Mouse (Mus musculus) T-helper 1 cell (primary cell): Measurements from ENCODE around the gene Map3k12.

Experiments
- in situ Hi-C: fragments of 300-600 bp; cut with MboI, MseI; formaldehyde crosslinking; loops from one replicate; pipeline ENCODE4 v1.15.1; 2025; ENCODE audit warnings: high pct_unique_total_duplicates

The Map3k12 gene

DNA sequence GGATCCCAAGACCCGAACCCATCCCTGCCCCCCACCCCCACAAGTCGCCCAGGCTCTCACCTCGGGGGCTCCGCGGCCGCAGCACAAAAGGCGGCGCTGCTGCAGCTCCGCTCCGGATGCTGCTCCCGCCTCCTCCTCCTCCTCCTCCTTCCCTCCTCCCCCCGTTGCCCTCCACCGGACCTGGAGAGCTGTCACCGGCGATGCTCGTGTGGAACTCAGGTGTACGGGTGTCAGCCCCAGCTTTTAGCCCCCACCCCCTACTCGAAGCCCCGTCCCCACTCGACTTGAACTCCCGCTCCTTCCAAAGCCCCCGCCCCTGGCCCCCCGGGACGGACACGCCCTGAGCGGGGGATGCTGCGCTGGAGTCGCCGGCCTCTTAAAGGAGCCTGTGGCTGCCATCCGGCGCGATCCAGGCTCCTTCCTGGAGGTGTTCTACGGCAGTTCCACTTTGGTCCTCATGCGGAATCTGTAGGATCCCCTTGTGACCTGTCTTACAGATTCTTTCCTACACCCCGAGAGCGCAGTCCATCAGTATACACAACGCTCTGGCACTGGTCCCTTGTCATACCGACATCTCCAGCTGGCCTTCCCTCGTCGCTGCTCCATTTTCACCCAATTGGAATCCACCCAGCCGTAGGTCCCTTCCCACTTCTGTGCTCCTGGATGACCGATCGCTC lies at the start of gene Map3k12:
Map3k12 (minus strand) TSS at position 337 of the 677 bp plus-strand sequence.
- in situ Hi-C loops = loop anchor here (5.0 kb wide), 1 partner anchor 45 kb away; the partner anchor contains the start of gene Pcbp2

DNA sequence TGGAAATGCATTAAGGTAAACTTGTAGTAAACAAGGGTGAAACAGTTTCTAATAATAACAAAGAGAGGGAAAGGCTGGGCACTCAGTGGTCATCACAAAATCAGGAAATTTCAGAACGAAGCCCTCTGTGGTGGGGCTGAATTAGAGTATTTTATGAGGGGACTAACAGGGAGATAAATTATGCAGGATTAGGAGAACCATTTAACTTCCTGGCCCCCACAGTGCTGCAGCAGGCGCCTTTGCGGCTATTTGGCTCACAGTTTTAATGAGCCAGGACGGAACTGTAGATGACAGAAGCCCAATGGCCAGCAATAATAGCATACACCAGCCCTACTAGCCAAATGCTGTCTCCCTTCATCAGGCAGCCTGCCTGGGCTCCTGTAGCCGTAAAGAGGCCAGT lies 46.8 kb upstream of the Map3k12 start:
- in situ Hi-C loops = loop anchor here (5.0 kb wide), 1 partner anchor 64 kb away; the partner anchor contains the start of genes Atf7 and Gm28047

DNA sequence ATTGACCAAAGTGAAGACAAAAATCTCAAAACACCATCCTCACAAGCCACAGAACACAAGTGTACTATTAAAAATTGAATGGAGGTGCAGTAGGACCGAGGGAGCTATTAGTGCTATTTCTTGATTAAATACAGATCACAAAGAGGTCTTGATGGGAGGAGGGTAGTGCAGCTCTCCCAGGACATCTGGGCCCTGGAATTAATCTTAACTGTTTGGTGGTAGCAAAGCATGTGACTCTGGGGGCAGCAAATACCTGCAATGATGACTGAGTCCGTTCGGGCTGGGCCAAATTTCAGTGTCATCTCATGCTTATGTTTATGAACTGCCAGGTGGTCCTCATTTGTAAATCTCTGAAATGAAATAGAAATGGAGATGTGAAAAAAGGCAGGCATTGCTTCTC lies 46.2 kb upstream of the Map3k12 start:
- in situ Hi-C loops = loop anchor here (5.0 kb wide), 1 partner anchor 64 kb away; the partner anchor contains the start of genes Atf7 and Gm28047

DNA sequence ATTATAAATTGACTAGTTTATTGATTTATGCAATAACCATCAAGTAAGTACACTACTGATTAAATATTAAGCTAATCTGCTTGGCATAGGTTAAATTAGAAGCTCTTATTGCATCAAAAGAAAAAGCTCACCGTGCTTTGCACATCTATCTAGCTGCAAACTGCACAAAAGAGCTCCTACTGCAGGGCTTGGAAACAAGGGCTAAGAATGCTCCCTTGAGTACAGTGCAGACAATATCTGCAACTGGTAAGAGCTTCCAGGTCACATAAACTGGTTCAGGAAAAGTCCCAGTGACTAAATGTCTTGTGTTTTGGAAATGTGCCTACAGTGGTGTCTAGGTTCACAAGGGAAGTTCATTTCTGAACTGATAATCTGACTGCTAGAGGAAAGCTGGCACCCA lies 45.6 kb upstream of the Map3k12 start:
- in situ Hi-C loops = loop anchor here (5.0 kb wide), 1 partner anchor 65 kb away; the partner anchor contains the start of genes Atf7 and Gm28047

DNA sequence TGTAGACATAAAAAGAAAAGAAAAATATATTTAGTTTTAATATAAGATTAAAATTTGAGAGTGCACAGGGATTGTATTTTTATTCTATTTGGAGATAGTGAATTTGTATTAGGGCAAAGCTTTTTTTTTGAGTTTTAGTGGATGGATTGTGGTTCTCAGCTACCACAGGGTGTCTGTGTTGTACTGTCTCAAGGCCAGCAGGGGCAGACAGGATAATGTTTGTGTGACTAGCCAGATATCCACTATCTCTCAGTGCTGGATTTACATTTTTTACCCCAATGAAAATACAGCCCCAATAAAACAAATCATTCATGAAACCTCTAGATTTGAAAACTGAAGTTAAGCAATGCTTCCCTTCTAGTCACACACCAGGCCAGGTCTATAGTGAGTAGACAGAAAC lies 40.7 kb upstream of the Map3k12 start:
- in situ Hi-C loops = no loop called here

DNA sequence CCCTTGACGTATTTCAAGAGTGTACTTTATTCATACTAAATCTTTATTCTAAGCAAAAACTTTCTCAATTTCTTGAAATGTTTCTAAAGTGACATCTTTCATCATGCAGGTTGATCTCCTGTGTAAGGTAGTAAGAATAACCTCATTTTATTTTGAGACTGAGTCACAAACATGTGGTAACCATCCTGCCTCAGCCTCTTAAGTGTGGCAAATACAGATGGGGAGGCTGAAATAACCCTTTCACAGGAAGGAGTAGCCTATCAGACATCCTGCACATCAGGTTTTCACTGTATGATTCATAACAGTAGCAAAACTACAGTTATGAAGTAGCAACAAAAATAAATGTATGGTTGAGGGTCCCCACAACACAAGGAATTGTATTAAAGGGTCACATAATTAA lies 38.7 kb upstream of the Map3k12 start:
- in situ Hi-C loops = no loop called here

DNA sequence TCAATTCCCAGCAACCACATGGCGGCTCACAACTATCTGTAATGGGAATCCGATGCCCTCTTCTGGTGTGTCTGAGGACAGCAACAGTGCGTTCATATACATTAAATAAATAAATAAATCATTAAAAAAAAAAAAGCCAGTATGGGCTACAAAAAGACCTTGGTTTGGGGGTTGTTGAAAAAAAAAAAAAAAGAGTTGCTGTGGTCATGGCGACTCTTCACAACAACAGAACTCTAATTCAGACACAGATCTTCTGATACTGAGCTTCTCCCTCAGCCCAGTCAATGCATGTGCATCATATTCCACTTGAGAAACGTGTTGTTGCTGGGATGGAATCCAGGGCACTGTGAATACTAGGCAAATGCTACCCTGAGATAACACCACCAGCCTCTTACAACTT lies 35.7 kb upstream of the Map3k12 start:
- in situ Hi-C loops = no loop called here

DNA sequence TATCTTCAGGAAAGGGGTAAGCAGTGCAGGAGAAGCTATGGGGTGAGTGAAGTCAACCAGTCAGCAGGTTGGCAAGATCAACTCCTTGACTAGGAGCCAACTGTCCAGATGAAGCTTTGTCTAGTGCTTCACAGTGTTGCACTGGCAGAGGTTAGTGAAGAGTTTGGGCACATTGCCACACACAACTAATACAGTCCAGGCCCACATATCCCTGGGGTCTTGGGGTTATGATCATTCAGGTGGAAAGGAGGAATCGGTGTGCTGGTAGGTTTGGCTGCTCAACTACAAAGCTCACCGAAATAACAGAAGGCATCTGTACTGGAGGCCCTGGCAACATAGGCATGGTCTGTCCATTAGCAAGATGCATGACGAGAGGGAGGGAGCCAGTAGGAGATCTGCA lies 30.6 kb upstream of the Map3k12 start:
- in situ Hi-C loops = no loop called here

DNA sequence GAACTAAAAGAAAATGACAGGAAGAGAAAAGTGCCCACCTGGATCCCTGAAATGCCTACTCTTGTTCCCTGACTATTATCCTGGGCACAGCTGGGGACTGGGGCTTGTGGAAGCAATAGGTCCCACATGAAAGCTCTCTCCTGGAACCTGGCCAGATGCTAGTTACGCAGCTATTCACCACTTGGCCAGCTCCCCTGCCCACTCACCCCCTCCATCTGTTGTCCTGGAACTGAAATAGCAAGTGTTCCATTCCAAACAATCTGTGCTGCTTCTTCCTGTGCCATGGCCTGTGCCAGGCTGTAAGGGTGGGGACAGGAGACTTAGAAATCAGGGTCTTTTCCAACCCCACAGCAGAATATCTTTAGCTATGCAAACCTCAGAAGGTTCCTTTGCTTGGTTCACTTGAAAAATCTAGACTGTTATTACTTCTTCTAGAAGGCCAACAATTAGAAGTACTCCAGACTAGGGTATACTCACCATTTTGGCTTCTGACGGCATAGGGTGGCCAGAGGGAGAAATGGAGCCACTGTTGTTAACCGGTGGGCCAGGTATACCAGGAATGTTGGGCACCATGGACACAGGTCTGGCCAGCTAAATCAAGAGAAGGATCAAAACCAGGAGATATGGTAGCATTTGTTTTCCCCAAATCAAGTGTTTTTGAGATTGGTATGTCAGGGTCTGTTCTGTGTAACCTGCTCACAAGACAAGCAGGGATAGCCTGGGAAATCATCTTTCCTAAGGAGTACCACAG lies 30.0 kb upstream of the Map3k12 start:
- in situ Hi-C loops = no loop called here

DNA sequence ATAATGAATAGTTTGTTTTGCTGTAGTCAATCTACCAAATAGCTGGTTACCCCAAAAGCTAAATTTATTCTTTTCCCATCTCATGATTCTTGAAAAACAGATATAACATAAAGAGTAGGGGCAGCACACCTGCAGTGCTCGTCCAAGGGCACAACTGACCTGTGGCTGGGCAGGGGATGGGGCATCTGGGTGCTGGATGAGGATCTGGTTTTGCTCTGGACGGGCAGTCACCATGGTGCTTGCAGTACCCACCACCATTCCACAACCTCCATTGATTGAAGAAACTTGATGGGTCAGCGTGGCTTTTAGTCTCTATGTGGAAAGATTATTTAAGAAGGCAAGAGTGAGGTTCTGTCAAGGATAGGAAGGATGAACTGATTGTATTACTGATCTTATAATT lies 29.4 kb upstream of the Map3k12 start:
- in situ Hi-C loops = no loop called here

DNA sequence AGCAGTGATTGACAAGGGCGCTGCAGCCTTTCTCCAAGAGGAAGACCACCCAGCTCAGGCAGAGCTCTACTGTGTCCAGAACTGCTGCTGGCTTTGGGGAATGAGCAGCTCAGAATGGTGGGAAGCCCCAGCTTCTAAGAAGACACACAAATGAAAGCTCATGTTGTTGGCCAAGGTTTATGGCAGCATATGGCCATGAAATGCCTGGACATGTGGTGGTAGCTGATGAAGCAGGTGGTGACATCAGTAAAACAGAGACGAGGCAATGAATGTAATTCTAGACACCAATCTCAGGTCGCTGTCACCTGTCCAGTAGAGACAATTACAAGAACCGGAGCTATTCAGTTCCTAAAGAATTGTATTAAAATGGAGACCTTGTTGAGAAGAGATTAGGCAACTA lies 27.9 kb upstream of the Map3k12 start:
- in situ Hi-C loops = no loop called here

DNA sequence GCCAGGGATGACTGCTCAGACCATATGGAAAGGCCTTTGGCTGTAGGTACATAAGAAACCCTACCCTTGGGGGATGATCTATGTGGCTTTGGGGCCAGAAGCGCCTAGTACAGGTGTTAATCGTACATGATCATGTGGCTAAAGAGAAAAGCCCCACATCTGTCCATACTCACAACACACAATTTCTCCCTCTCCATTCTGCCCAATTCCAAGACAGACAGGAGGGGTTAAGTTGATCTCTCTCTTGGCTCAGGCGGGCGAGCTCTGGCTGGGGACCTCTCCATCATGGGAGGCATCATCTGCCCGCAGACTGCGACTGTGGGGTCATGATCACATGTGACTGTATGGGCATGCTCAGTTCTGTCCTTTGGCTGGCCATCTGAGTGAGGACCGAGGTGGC lies 17.1 kb upstream of the Map3k12 start:
- in situ Hi-C loops = no loop called here

DNA sequence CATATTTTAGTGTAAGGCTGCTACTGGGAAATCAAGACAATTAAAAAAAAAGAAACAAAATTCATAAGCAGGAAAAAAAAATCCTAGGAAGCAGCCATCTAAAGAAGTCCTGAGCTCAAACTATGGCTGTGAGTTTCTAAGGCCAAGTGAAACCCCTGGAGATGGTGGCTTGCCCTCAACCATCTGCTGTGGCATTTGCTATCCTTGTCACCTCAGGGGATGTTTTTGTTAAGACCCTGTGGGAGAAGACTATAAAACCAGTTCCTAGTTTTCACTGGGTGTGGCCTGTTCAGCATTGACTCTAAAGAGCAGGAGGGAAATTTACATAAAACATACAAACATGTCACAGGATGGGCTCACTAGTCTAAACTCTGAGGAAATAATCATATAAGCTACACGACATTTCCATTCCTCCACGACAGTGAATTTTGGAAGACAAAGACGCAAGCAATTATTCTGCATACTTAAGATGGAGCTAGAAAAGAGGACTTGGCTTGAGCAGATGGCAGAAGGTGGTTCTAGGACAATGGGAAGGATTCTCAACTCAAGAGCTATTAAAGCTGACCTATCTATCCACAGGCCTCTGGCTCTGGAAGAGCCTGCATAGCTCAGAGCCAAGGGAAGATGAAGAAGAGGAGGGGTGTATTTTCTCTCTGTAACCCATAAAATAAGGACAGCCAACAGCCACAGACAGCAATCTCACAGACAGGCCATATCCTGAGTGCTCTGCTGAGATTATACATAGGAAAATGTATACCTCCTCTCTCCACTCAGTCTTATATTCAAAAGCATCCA lies 15.4 kb upstream of the Map3k12 start:
- in situ Hi-C loops = no loop called here

DNA sequence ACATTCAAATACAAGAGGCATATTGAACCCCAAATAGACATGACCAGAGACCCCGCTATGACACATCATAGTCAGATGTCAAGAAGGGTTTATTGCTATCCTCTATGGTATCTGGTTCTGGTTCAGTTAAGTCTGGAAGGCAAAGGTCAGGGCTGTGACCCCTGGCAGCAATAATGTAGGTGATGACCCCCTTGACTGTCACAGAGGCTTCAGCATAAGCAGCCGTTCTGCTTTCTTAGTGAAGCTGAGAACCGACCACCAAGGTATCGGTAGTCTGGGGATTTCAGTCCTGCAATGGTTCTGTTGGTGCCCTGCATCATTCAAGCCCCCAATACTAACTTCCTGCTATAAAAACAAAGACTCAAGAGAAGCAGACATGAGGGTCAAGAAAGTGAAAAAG lies 14.7 kb upstream of the Map3k12 start:
- in situ Hi-C loops = no loop called here

DNA sequence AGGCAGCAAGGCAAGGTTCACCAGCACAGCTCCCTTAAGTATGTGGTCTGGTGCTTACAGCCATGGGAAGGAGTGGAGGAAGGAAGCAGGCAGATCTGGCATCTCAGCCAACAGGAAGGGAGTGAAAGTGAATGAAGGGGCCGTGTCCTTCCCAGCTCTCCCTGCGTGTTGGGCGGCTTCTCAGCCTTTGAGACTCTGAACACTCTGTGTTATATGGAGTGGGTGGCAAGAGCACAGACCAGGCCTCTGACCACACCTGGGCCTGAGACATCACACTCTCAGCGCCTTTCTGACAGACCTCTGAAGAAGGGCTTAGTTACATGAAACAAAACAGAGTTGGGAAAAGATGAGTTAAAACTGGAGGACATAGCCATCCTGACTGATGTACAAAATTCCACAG lies 13.7 kb upstream of the Map3k12 start:
- in situ Hi-C loops = no loop called here

DNA sequence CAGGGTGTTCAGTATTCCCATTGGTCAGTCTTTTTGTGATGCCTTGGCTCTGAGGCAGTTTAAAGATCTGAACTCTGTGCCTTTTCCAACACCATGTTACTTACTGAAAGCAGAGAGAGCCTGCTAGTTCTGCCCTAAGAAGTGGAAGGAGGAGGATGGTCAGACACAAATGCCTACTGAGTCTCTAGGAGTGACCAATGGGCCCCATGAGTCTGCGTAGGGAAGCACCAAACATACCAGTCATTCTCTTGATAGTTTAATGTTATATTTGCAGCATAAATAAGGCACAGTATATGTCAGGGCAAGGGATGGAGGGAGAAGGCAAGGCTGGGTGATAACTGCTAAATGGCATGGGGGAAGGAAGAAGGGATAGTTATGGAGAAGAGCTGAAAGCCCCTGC lies 11.5 kb upstream of the Map3k12 start:
- in situ Hi-C loops = no loop called here

DNA sequence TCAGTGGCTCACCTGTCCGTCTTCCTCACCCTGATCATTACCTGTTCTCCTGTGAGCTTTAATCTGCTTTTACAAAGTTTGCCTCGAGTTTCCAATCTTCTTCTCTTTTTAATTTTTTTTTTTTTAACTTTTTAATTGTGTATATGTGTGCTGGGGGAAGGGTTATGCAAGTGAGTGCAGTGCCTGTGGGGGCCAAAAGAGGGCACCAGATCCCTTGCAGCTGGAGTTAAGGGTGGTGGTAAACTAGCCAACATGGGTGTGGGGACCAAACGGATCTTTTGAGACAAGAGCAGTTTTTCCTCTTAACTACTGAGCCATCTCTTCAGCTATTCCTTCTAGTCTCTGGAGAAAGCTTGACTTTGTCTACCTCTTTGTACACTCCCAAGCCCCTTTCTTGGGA lies 11.1 kb upstream of the Map3k12 start:
- in situ Hi-C loops = no loop called here

DNA sequence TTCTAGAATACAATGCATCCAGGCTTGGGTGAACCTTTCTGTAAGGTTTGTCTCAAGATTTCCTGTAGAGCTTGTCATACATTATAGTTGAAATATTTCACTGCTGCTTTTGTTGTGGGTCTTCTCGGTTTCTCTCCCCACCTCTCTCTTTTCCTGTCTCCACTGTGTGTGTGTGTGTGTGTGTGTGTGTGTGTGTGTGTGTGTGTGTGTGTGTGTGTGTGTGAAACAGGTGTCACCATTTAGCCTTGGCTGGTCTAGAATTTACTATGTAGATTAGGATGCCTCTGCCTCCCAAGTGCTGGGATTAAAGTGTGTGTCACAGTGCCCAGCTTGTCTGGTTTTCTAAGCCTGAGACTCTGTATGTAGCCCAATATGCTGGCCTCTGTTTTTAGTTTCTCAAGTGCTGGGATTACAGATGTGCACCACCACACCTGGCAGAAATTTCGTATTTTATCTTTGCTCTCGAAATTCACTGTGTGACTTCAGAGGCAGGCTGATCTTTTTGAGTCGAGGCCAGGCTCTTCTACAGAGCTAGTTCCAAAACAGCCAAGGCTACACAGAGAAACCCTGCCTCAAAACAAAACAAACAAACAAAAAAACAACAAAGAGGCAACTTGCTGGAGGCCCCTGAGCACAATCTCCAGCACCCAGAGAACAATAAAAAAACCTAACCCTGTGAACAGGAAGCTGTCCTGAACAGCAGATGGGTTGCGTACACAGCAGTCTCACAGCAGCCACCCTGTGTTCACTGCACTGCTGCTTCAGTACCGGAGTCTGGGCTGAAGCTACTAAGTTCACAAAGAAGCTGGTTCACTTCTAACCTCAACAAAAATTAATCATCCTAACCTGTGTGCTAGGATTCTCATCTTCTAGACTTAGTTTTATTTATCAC lies 9.5 kb upstream of the Map3k12 start:
- in situ Hi-C loops = no loop called here

DNA sequence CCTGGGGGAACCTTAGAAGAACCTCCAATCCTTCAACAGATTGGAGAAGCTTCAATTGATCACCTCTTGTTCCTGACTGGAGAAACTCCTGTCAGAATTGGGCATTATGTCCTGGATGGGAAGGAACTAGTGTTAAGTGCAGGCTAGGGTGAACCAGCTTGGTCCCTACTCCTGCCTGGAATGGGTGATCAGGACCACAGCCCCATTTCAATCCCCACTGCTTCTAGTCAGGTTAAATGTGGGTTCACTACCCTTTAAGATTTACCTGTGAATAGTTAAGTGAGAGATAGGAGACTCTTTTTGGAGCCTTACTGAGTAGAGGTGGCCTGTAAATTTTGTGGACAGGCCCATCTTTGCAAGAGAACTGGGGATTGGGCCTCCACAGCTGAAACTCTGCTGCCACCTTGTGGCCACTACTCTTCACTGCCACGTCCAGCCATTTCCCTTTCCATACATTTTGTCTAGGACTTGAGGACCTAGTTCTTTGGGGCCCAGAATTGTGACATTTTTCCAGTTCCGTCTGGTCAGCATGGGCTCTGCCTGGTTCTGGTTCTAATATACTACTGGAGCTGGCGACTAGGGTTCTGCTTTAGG lies 8.1 kb upstream of the Map3k12 start, which contains the start of gene Npff:
Npff (minus strand) TSS at position 51 of the 594 bp plus-strand sequence.
- in situ Hi-C loops = no loop called here

DNA sequence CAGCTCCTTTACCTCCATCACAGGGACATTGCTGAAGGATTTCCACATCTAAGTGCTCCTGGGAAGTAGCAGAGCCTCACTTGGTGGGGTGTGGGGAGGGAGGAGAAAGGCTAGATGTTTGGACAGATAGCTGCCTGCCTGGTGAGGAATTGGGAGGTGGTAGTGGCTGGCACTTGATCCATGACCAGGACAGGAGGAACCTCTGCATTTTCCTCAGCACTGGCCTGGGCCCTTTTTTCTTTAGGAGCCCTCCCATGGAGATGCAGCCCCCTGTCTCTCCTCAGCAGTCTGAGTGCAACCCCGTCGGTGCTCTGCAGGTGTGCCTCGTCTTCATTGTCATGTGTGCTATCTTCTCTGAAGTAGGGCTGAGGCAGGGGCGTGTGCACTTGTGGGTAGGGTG lies 4.6 kb upstream of the Map3k12 start:
- in situ Hi-C loops = no loop called here

DNA sequence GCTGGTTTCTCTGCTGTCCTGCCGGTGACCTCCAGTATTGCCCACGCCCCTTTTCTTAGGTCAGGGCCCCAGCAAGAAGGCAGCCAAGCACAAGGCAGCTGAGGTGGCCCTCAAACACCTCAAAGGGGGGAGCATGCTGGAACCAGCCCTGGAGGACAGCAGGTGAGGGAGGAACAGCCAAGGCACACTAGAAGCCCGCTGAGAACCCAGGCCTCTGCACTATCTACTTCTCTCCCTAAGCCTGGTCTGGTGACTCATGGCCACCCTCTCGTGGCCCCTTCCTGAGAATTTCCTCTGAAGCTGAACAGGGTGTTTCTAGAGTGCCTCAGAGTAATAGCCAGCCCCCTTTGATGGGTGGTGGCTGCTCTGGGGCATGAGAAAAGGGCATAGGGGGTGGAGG lies 3.6 kb upstream of the Map3k12 start:
- in situ Hi-C loops = no loop called here
